Mouse (Mus musculus) kidney, postnatal 25 days (tissue): ENCODE data around the gene Hdlbp.

Experiments
- DNase-seq, 2 experiments: peaks; one replicate each; pipeline ENCODE4 v3.0.0; 2021; ENCODE audit warnings: mixed read lengths in 2 of 2

The Hdlbp gene

DNA sequence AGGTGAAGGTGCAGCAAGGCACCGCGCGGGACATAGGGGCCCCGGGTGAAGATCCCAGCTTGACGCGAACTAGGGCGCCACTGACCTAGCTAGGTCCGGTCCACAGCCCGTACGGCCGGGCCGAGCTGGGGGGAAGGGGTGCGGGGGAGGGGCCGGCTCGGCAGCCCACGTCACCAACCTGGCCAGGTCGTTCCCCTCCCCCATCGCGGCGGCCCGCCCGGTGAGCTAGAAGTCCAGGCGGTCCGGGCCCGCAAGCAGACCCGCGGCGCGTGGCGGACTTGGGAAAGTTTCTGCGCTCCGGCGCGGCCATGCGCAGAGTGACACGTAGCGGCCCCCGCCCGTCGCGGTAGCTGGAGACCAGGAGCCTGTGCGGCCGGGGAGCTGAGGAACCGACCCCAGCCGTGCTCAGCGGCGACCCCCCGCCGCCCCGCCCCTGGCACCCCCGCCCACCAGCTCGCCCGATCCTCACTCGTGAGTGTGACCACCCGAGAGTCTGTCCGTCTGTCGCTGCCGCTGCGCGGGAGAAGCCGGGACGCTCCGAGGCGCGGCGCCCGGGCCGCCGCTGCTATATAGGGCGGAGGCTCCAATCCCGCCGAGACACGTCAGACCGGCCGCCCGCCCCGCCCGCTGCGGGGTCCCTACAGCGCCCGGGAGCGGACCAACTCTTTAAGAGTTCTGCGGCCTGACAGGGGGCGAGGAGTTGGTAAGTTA lies 33.3 kb downstream of the Hdlbp start:
- peak; percentile 84 to 92 for DNase-seq

DNA sequence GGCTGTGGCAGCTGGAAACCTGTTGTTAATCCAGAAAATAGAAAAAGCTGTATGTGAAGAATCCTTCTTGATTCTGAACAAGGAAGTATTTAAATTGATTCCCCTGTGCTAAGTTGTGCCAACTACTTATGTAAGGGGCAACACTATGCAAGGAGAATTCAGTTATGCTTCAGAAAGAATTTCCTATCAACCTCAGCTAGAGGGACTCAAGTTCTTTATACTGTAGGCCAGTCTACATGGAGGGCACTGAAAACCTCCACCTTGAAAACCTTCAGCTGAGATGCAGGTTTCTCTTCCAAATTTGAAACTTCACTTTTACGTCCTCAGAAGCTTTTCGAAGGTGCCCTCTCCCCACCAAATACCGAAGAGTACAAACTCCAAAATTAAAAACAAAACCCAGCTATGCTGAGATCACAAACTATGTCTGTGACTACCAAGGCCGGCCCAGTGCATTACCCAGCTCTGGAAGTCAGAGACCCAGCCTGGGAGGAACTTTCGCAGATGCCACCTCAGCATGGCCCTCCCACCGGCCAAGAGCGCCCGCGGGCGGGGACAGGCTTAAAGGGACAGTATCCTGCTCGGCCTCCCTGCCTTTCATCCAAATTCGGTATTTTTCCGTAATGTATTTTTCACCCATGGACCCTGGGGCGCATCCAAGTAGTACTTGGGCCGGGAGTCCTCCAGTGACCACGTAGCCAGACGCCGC lies 34.1 kb downstream of the Hdlbp start:
- DNase-seq = peak; percentile 89 to 95

DNA sequence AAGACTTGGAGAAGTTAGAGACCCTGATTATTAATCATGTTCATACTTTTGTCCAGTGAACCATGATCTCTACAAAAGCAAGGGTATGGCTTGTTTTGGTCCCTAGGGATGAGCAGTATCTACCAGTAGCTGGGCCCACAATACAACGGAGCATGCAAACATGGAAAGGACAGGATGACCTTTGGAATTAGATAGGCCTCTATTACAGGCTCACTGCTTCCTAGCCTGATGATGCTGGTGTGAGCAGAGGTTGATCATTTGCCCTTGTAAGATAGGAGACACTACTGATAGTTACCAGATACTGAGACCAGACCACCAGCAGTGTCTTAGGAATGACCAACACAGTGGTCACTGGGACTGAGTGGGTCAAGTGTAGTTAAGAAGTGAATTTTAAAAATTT lies 39.3 kb downstream of the Hdlbp start:
- no peak for DNase-seq

DNA sequence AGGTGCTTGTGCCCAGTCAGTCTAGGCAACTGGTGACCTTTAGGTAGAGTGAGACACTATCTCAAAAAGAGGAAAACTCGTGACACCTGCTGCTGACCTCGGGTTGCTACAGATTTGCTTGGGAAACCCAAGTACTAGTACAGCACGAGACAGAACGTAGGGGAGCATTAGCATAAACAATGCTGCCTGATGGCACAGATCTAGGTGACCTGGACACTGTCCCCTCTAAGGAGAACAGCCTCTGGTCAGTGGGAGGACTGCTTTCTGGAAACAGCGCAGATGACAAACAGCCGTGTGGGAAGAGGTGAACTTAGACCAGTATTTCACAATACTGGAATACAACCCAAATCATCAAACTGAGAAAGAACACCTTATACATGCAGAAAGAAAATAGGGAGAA lies 46.5 kb downstream of the Hdlbp start:
- DNase-seq = no peak

DNA sequence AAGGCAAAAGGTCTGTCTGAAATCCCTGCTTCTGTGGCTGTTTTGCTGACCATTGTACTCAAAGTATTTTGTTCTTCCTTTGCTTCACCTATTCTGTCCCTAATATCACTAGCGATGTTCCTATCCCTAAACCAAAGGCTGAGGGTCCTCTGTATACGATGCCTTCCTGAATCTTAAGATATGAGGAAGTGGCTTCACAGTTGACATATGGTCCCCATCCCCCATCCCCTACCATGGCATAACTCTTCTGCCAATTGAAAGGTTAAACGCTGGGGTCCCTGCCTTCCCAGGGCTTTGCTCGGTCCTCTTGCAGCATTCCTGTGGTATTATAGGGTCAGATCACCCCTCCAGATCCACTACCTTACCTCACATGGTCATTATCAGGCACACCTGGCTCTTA lies 75.2 kb downstream of the Hdlbp start:
- DNase-seq = no peak

DNA sequence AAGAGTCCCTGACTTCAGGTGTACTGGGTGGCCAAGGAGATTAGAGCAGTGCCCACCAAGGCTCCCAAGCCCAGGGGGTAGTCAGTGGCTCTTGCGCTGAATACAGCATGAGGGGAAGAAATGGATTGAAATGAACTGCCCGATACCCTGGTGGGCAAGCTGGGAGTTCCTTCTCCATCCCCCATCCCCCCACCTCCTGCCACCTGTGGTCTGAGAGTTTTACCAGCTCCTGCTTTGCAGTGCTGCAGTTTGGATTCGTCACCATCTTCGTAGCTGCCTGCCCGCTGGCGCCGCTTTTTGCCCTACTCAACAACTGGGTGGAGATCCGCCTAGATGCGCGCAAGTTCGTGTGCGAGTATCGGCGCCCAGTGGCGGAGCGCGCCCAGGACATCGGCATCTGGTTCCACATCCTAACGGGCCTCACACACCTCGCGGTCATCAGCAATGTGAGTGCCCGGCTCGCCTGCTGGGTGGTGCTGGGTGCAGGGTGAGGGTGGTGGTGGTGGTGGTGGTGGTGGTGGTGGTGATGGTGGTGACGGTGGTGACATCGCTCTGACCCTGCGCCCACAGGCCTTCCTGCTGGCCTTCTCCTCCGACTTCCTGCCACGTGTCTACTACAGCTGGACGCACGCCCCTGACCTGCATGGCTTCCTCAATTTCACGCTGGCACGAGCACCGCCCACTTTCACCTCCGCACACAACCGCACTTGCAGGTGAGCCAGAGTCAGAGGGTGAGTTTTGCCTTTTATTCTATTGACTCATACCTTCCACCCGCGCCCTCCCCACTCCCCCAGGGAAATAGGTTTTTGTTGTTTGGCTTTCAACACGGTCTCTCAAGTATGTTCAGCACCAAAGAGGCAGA lies 77.2 kb downstream of the Hdlbp start:
- DNase-seq = peak in 1 of 2 experiments; percentile 41

DNA sequence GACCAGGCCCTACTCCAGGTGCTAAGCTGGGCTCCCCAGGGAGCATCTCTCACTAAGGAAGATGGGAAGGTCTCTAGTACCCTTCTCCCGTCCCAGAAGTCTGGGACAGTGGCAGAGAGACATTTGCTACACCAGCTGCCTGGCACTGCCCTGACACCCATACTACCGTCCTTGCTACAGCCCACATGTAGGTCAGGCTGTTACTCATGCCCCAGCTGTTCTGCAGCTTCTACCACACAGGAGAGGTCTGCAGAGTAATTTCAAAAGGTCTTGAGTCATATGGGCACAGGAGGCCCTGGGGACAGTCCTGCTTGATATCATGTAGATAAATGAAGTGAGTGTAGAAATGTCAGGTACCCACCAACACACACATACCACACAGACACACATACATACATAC lies 89.7 kb downstream of the Hdlbp start:
- DNase-seq = no peak

DNA sequence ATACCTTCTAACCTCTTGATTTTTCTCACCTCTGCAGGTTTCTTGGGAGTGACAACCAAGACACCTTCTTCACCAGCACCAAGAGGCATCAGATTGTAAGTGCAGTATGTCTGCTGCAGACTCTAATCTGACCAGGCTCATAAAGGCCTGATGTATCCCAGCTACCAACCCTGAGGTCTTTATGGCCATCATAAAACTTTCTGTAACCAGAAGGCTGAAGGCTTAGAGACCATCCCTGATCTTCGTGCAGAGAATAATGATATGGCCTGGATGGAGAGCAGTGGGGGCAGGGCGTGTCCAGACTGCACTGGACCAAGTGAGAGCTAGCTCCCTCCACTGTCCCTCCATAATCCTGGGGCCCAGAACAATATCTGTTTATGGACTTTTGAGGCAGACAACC lies 91.4 kb downstream of the Hdlbp start:
- DNase-seq = no peak

DNA sequence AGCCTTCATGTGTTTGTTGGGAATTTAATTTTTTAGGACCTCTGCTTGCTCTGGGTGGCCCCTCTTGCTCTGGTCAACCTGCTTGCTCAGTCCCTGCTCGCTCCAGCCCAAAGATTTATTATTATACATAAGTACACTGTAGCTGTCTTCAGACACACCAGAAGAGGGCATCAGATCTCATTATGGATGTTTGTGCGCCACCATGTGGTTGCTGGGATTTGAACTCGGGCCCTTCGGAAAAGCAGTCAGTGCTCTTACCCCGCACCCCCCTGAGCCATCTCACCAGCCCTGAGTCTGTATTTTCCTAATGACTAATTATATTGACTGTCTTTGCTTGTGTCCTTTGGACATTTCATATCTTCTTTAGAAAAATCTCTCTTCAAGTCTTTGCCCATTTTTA lies 99.5 kb downstream of the Hdlbp start:
- no peak for DNase-seq

DNA sequence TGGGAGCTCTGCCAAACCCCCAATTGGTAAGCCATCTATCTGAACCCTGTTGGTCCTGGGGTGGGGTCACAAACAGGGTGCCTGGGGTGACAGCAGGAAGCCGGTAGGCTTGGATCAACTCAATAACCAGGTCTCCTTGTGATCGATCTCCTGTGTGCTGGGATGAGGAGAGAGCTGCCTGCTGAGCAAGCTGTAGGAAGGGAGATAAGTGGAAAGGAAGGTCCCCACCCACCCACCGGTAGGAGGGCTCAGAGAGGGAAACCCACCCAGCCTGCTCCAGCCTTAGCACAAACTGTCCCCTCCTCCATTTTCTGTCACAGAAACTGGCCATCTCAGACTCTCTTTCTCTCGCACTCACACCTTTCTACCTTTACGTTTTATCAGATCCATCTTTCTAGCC lies 101.3 kb downstream of the Hdlbp start:
- DNase-seq = no peak

DNA sequence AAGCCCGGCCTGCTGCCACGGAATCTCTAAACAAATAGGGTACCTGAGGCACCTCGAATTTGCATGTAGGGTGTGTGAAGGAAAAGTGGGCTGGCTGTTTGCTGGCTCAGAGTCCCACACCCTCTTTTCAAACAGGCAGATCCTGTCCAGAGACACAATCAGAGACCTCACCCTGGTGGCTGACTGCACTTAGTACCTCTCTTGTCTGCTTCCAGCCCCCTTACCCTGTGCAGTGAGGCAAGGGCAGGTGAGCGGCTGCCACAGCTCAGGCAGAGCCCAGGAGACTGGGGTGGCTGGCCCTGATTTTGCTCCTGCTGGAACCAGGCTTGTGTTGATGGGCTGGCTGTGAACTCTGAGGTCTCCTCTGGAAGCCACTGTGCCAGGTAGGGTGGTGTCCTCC lies 105.0 kb downstream of the Hdlbp start, which contains the start of gene Ano7:
TSS of gene Ano7 (plus strand) at position 266 of the 400 bp plus-strand sequence.
- no peak for DNase-seq

DNA sequence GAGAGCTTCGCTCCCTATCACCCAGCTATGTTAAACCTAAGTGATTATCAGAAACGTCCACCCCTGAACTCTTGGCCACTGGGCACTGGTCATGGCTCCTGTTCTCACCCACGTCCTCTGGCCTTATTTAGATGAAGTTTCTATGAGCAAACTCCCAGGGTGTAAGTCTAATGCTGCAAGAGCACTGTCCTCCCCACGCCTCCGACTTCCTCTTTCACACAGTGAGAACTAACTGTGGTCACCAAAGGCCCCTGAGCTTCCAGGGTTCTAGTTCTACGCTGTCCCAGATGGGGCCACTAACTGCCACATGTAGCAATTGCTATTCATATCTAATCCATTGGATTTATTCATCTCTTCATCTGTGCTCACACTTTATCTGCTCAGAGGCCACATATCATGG lies 113.0 kb downstream of the Hdlbp start:
- no peak for DNase-seq

DNA sequence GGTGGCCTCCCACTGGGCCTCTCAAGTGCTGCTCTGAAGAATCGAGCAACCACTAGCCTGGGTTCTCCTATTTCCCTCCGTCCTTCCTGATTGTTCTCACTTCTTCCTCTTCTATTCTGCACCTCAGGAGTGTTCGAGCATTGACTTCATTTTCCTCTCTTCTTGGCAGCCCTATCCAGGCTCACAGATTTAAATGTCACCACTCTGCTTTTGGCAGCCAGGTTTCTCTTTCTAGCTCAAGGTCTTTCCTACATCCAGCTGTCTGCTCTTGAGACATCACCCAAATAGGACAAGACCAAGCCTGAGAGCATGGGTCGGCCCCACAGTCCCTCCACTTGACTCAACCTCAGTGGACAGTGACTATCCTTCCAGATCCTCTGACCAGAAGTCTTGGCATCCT lies 116.0 kb downstream of the Hdlbp start:
- no peak for DNase-seq
